Mouse (Mus musculus) limb, embryonic 15.5 days (tissue): ENCODE measurements at regions not wholly inside any gene's neighbourhood (a gene's known extent, or its start where the extent isn't known, plus 50 kb on each side); places are given as distances from the start of the nearest gene placed in this dataset.
"Not testable (repeated sequence)": the region's sequence is repeated elsewhere in the genome, so short reads cannot be mapped to it uniquely, and the experiment has no call there.

Source experiments
- ATAC-seq: fragments of 200-750 bp; cut with Nextera tagmentation; 2 replicates; pipeline ENCODE4 v1.8.0; 2017; ENCODE audit warnings: low read depth, moderate TSS enrichment; ENCODE audit not compliant: insufficient number of reproducible peaks, low FRiP score, low TSS enrichment
- H3K27ac ChIP-seq: fragments of 300-500 bp; sonication (generic); 2 replicates; pipeline ENCODE4 v1.5.1; 2015; ENCODE audit warnings: moderate library complexity, mild to moderate bottlenecking, inconsistent platforms
- H3K27me3 ChIP-seq: fragments of 300-500 bp; sonication (generic); 2 replicates; pipeline ENCODE4 v1.6.1; 2015; ENCODE audit warnings: inconsistent platforms
- H3K36me3 ChIP-seq: fragments of 300-500 bp; sonication (generic); 2 replicates; pipeline ENCODE4 v1.6.1; 2015; ENCODE audit warnings: inconsistent platforms
- H3K4me1 ChIP-seq: fragments of 300-500 bp; sonication (generic); 2 replicates; pipeline ENCODE4 v1.6.1; 2015; ENCODE audit warnings: inconsistent platforms
- H3K4me2 ChIP-seq: fragments of 300-500 bp; sonication (generic); 2 replicates; pipeline ENCODE4 v1.6.1; 2015; ENCODE audit warnings: mild to moderate bottlenecking, inconsistent platforms
- H3K4me3 ChIP-seq: fragments of 300-500 bp; sonication (generic); 2 replicates; pipeline ENCODE4 v1.5.1; 2015; ENCODE audit warnings: mild to moderate bottlenecking, inconsistent platforms
- H3K9ac ChIP-seq: fragments of 300-500 bp; sonication (generic); 2 replicates; pipeline ENCODE4 v1.6.1; 2015; ENCODE audit warnings: inconsistent platforms
- H3K9me3 ChIP-seq: fragments of 300-500 bp; sonication (generic); 2 replicates; pipeline ENCODE4 v1.6.1; 2016; ENCODE audit warnings: inconsistent platforms
- WGBS: fragments of 180-500 bp; shearing (Covaris S2); methylation state at CpG from one replicate; pipeline ENCODE4 v1.1.7; 2015; 5-methylcytosine and 5-hydroxymethylcytosine counted together

GRCm38 (mm10) chr2:22024438-22024837, 202.9 kb upstream of the Myo3a start:
- no peaks in the 10 kb centered on the region for H3K27me3 ChIP-seq
- H3K36me3 ChIP-seq: no peaks in the 10 kb centered on the region
- no peak for ATAC-seq
- H3K4me3 ChIP-seq: no peak overlapping the region
- H3K4me1 ChIP-seq: no peaks in the 10 kb centered on the region
- no peak overlapping the region for H3K4me2 ChIP-seq
- 69% methylated on average over 2 of the region's 2 CpGs for WGBS
- H3K9ac ChIP-seq: no peak overlapping the region
- H3K27ac ChIP-seq: no peak overlapping the region
- no peaks in the 10 kb centered on the region for H3K9me3 ChIP-seq

DNA sequence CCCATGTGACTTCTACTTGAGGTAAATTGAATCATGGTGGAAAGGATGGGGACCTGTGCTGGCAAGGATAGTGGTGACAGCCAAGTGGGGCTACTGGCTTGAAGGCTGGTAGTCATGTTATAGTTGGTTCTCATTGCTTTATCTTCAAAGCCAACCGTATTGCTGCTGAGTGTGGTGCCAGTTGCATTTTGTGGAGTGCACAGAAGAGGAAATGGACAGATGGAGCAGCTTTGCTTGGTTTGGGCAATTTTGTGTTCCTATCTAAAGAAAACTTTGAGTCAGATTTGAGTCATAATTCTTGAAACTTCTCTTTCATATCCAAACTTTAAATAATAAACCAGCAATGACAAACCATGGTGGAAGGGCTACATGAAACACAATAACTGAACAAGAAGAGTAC, 200.5 kb upstream of the Myo3a start:
- H3K4me2 ChIP-seq: no peak overlapping the region
- no peak for ATAC-seq
- H3K27ac ChIP-seq: no peak overlapping the region
- 89% methylated on average over 1 of the region's 1 CpGs for WGBS
- H3K36me3 ChIP-seq: no peaks in the 10 kb centered on the region
- no peak overlapping the region for H3K4me3 ChIP-seq
- H3K4me1 ChIP-seq: no peaks in the 10 kb centered on the region
- H3K27me3 ChIP-seq: no peaks in the 10 kb centered on the region
- no peak overlapping the region for H3K9ac ChIP-seq
- H3K9me3 ChIP-seq: no peaks in the 10 kb centered on the region

- H3K36me3 ChIP-seq: no peaks in the 10 kb centered on the region
- no peaks in the 10 kb centered on the region for H3K27me3 ChIP-seq
- H3K27ac ChIP-seq: no peak overlapping the region
- H3K4me3 ChIP-seq: no peak overlapping the region
- H3K4me2 ChIP-seq: no peak overlapping the region
- WGBS: 56% methylated on average over 1 of the region's 1 CpGs
- ATAC-seq: no peak
- H3K9me3 ChIP-seq: no peaks in the 10 kb centered on the region
- H3K4me1 ChIP-seq: no peaks in the 10 kb centered on the region
- no peak overlapping the region for H3K9ac ChIP-seq
Measured at GRCm38 (mm10) chr2:22028569-22028968, 198.7 kb upstream of the Myo3a start.

GRCm38 (mm10) chr2:22029022-22029803, 198.1 kb upstream of the Myo3a start:
- Histone ChIP-seq H3K9me3 (no peaks in the 10 kb centered on the region), H3K27ac (no peak overlapping the region), H3K4me3 (no peak overlapping the region), H3K36me3 (no peaks in the 10 kb centered on the region), H3K27me3 (no peaks in the 10 kb centered on the region), H3K4me2 (no peak overlapping the region), H3K4me1 (no peaks in the 10 kb centered on the region), H3K9ac (no peak overlapping the region)
- WGBS: 63% methylated on average over 8 of the region's 8 CpGs
- ATAC-seq: no peak

GRCm38 (mm10) chr2:22029804-22030194, 197.5 kb upstream of the Myo3a start:
- Histone ChIP-seq H3K27ac (no peak overlapping the region), H3K36me3 (no peaks in the 10 kb centered on the region), H3K9ac (no peak overlapping the region), H3K9me3 (no peaks in the 10 kb centered on the region), H3K4me2 (no peak overlapping the region), H3K27me3 (no peaks in the 10 kb centered on the region), H3K4me1 (no peaks in the 10 kb centered on the region), H3K4me3 (no peak overlapping the region)
- ATAC-seq: no peak
- 77% methylated on average over 5 of the region's 5 CpGs for WGBS

DNA sequence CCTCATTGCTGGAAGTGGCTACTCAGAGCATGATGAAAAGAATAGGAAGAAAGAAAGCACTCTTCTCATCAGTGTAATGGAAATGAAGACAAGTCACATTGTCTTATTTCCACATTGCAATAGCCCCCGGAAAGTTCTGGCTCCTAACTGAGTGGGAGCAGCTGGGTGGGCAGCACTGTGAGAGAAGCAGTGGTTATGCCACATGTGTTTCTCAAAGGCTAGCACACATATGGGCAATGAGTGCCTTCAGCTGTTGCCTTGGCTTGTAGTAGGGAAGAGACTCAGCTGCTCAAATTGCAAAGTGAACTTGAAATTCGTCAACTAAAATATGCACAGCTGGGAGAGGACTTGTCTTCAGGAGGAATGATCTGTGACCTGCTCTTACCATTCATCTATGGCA, 190.5 kb upstream of the Myo3a start:
- Histone ChIP-seq H3K27me3 (no peaks in the 10 kb centered on the region), H3K4me2 (no peak overlapping the region), H3K27ac (no peak overlapping the region), H3K4me3 (no peak overlapping the region), H3K9ac (no peak overlapping the region), H3K4me1 (no peaks in the 10 kb centered on the region), H3K9me3 (no peaks in the 10 kb centered on the region), H3K36me3 (no peaks in the 10 kb centered on the region)
- 63% methylated on average over 2 of the region's 2 CpGs for WGBS
- no peak for ATAC-seq

DNA sequence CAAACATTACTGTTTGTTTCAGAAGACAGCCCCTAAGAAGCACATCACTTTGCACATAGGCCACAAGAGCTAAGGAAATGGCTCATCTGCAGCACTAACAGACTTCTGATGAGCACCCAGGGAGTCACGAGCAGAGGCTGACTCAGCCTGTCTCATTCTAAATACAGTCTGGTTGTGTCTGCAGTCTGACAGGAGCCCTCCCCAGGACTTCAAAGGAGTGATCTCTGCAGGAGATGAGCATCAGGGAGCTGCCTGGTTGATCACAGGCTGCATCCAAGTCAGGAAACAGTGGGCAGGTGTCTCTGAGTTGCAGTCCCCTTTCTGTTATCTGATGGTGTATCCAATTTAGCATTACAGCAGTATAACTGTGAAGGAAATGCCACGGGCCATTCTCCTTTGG, 188.5 kb upstream of the Myo3a start:
- Histone ChIP-seq H3K27me3 (no peaks in the 10 kb centered on the region), H3K27ac (no peak overlapping the region), H3K4me3 (no peak overlapping the region), H3K4me2 (no peak overlapping the region), H3K36me3 (no peaks in the 10 kb centered on the region), H3K9ac (no peak overlapping the region), H3K4me1 (no peaks in the 10 kb centered on the region), H3K9me3 (no peaks in the 10 kb centered on the region)
- 19% methylated on average over 2 of the region's 2 CpGs for WGBS
- no peak for ATAC-seq

DNA sequence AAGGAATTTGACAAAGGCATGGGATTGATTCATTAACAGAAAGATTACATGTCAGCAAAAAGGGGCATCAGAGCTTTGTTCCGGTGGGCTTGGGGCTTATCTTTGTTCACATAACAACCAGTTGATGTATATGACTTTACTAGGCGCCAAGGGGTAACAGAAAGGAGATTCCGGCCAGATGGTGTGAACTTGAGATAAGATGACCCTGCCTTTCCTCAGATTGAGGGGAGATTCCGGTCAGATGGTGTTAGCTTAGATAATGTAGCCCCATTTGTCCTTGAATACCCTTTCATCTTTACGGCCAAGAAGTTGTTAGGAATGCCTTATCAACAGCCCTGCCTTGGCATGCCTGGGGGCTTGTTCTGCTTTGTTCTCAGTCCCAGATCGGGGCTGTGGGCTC, 183.4 kb upstream of the Myo3a start:
- H3K36me3 ChIP-seq, H3K4me3 ChIP-seq, H3K4me1 ChIP-seq, H3K27ac ChIP-seq, H3K9me3 ChIP-seq, H3K27me3 ChIP-seq, ATAC-seq, H3K9ac ChIP-seq, H3K4me2 ChIP-seq: not testable (repeated sequence)
- 71% methylated on average over 6 of the region's 6 CpGs for WGBS

DNA sequence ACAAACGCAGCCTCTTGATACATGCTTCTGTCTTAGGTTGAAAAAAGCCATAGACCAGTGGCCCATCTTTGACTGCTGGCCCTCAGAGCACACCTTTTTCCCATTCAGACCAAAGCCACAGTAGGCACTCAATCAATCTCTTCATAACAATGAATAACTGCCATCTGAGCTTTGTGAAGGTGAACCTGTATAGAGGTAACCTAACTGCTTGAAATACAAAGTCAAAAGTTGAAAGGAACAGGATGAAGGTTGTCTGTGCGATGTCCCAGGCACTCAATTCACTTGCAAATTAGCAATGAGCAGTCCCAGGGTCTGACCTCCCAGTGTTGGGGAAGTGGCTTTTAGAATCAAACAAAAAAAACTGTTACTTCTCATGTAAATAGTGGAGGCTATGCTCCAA, 182.4 kb upstream of the Myo3a start:
- Histone ChIP-seq H3K4me2 (no peak overlapping the region), H3K9me3 (no peaks in the 10 kb centered on the region), H3K9ac (no peak overlapping the region), H3K36me3 (no peaks in the 10 kb centered on the region), H3K4me1 (no peaks in the 10 kb centered on the region), H3K4me3 (no peak overlapping the region), H3K27me3 (no peaks in the 10 kb centered on the region), H3K27ac (no peak overlapping the region)
- 71% methylated on average over 2 of the region's 2 CpGs for WGBS
- no peak for ATAC-seq

DNA sequence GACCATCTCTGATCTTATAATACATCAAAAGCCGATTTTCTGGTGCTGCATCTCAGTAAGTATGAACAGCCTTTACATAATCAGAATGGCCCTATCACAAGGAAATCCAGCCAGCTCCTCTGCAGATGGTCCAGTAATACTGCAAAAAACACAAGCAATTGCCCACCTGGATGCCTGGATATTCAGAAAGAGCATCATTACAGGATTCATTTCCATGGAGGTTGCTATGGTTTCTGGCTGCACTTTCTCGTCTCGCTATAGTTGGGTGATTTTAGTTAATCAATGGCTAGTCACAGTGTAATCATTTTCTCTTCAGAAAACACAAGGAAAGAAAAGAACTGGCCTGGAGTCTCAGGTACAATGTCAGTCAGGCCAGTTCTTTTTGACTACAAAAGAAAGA, 179.8 kb upstream of the Myo3a start:
- Histone ChIP-seq H3K4me2 (no peak overlapping the region), H3K9me3 (no peaks in the 10 kb centered on the region), H3K4me3 (no peak overlapping the region), H3K36me3 (no peaks in the 10 kb centered on the region), H3K4me1 (no peaks in the 10 kb centered on the region), H3K27me3 (no peaks in the 10 kb centered on the region), H3K9ac (no peak overlapping the region), H3K27ac (no peak overlapping the region)
- WGBS: 86% methylated on average over 3 of the region's 3 CpGs
- ATAC-seq: no peak

- Histone ChIP-seq H3K36me3 (no peaks in the 10 kb centered on the region), H3K4me2 (no peak overlapping the region), H3K4me1 (no peaks in the 10 kb centered on the region), H3K9ac (no peak overlapping the region), H3K27ac (no peak overlapping the region), H3K27me3 (no peaks in the 10 kb centered on the region), H3K4me3 (no peak overlapping the region), H3K9me3 (no peaks in the 10 kb centered on the region)
- 78% methylated on average over 5 of the region's 5 CpGs for WGBS
- no peak for ATAC-seq
Measured at GRCm38 (mm10) chr2:22066535-22066934, 160.8 kb upstream of the Myo3a start.

- Histone ChIP-seq H3K27me3 (no peaks in the 10 kb centered on the region), H3K9ac (no peak overlapping the region), H3K9me3 (no peaks in the 10 kb centered on the region), H3K36me3 (no peaks in the 10 kb centered on the region), H3K4me2 (no peak overlapping the region), H3K4me1 (no peaks in the 10 kb centered on the region), H3K27ac (no peak overlapping the region), H3K4me3 (no peak overlapping the region)
- 80% methylated on average over 2 of the region's 2 CpGs for WGBS
- no peak for ATAC-seq
Measured at GRCm38 (mm10) chr2:22096848-22097247, 130.5 kb upstream of the Myo3a start.

GRCm38 (mm10) chr2:22105150-22105549, 122.2 kb upstream of the Myo3a start:
- Histone ChIP-seq H3K4me3 (no peak overlapping the region), H3K4me1 (no peaks in the 10 kb centered on the region), H3K4me2 (no peak overlapping the region), H3K27ac (no peak overlapping the region), H3K36me3 (no peaks in the 10 kb centered on the region), H3K9ac (no peak overlapping the region), H3K27me3 (no peaks in the 10 kb centered on the region), H3K9me3 (no peaks in the 10 kb centered on the region)
- no peak for ATAC-seq
- 15% methylated on average over 5 of the region's 5 CpGs for WGBS
